Mouse (Mus musculus): Measurements from ENCODE around the gene Mybl2. TPM values are rescaled to one million over a fixed set of nuclear protein-coding genes. Genes with fewer than 3 reads are reported as not detected.

Gene Mybl2
- polyA plus RNA-seq, 1 experiment from 2014 or later: 5.3 TPM

DNA sequence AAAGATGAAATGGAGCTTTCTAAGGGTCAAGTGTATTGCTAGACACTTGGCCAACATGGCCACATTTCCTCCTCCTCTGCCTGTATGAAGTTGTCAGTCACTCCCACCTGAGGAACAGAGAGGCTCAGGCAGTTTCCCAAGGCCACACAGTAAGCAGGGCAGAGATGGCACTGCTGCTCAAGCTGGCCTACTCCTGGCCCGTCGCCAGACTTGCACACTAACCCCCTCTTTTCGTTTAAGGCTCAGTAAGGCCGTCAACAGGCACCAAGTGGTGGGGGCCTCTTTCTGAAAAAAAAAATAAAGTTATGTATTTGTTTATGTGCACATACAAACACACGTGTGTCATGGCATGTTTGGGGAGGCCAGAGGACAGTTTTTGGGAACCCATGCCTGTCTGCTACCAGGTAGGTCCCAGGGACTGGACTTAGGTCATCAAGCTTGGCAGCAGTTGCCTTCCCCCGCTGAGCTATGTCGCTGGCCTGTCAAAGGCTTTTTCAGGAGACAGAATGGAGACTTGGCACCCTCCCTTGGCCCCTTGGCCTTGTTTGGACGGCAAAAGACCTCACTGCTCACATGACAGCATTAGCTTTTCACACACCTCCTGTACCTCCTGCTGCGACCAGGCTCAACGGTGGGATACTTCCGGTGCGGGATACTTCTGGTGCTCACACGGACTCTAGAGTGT lies 49.7 kb downstream of the Mybl2 start:
- ATAC-seq (ENCODE audit: low FRiP score, low TSS enrichment) (no peak), DNase-seq (ENCODE audit: low spot score) (no peak)
- Histone ChIP-seq H3K27me3 (ENCODE audit: control insufficient read depth, insufficient read depth, low read length) (no peaks in the 10 kb centered on the region), H3K9ac (ENCODE audit: low read length) (no peak overlapping the region), H3K9me3 (ENCODE audit: control insufficient read depth, low read length) (no peaks in the 10 kb centered on the region), H3K4me3 (ENCODE audit: low read depth, low read length) (no peak overlapping the region), H3K4me1 (replicated peaks; ENCODE audit: control insufficient read depth, insufficient read depth) (no peaks in the 10 kb centered on the region), H3K4me2 (replicated peaks; ENCODE audit: low read depth) (no peak overlapping the region), H3K27ac (replicated peaks) (no peak overlapping the region), H3K36me3 (ENCODE audit: control insufficient read depth, insufficient read depth, low read length) (no peaks in the 10 kb centered on the region)
- TF ChIP-seq EP300 (optimal IDR thresholded peaks at IDR 0.05): no peak
- no peak for TF ChIP-seq CTCF (IDR thresholded peaks at IDR 0.05; ENCODE audit: low read depth)
- 79% methylated on average over 13 of the region's 13 CpGs for WGBS

DNA sequence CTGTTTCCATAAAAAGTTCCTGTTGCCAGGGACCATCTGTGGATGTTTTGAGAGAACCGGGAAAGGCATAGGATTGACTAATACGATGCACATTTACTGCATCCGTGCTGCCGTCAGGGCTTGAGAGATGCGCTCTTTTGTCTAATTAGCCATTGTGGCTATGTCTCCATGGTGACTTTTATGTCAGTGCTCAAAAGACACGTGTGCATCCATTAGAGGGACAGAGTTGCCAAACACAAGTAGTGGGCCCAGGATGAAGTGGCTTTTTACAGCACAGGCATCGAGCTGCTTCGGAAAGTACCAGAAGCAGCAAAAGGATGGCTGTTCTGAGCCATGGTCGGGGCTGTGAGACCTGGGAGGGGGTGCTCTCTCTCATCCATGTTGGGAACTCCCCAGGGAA lies 53.9 kb downstream of the Mybl2 start:
- Histone ChIP-seq H3K4me1 (replicated peaks; ENCODE audit: control insufficient read depth, insufficient read depth) (no peaks in the 10 kb centered on the region), H3K9ac (ENCODE audit: low read length) (no peak overlapping the region), H3K4me3 (ENCODE audit: low read depth, low read length) (no peak overlapping the region), H3K27ac (replicated peaks) (no peak overlapping the region), H3K9me3 (ENCODE audit: control insufficient read depth, low read length) (no peaks in the 10 kb centered on the region), H3K4me2 (replicated peaks; ENCODE audit: low read depth) (no peak overlapping the region), H3K36me3 (ENCODE audit: control insufficient read depth, insufficient read depth, low read length) (no peaks in the 10 kb centered on the region), H3K27me3 (ENCODE audit: control insufficient read depth, insufficient read depth, low read length) (no peaks in the 10 kb centered on the region)
- ATAC-seq (ENCODE audit: low FRiP score, low TSS enrichment): no peak
- DNase-seq (ENCODE audit: low spot score): no peak
- WGBS: 75% methylated on average over 9 of the region's 9 CpGs
- TF ChIP-seq CTCF (IDR thresholded peaks at IDR 0.05; ENCODE audit: low read depth): no peak
- no peak for TF ChIP-seq EP300 (optimal IDR thresholded peaks at IDR 0.05)

DNA sequence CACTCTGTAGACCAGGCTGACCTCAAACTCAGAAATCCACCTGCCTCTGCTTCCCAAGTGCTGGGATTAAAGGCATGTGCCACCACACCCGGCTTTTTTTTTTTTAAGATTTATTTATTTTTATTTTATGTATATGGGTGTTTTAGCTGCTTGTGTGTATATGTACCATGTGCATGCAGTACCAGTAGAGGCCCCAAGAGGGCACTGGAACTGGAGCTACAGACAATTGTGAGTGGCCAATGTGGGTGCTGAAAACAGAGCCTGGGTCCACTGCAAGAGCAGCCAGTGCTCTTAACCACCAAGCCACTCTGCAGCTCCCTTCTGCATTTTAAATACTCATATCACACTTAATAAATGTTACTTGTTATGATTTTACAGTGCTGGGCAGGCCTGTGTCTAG lies 56.2 kb downstream of the Mybl2 start:
- Histone ChIP-seq H3K9ac (ENCODE audit: low read length) (no peak overlapping the region), H3K4me2 (replicated peaks; ENCODE audit: low read depth) (no peak overlapping the region), H3K4me3 (ENCODE audit: low read depth, low read length) (no peak overlapping the region), H3K27ac (replicated peaks) (no peak overlapping the region), H3K27me3 (ENCODE audit: control insufficient read depth, insufficient read depth, low read length) (no peaks in the 10 kb centered on the region), H3K9me3 (ENCODE audit: control insufficient read depth, low read length) (no peaks in the 10 kb centered on the region), H3K4me1 (replicated peaks; ENCODE audit: control insufficient read depth, insufficient read depth) (no peaks in the 10 kb centered on the region), H3K36me3 (ENCODE audit: control insufficient read depth, insufficient read depth, low read length) (no peaks in the 10 kb centered on the region)
- ATAC-seq (ENCODE audit: low FRiP score, low TSS enrichment) (no peak), DNase-seq (ENCODE audit: low spot score) (no peak)
- no peak for TF ChIP-seq EP300 (optimal IDR thresholded peaks at IDR 0.05)
- TF ChIP-seq CTCF (IDR thresholded peaks at IDR 0.05; ENCODE audit: low read depth): peak; percentile 25; the same call in 1 of the 2 replicates
- WGBS: 84% methylated on average over 1 of the region's 1 CpGs

DNA sequence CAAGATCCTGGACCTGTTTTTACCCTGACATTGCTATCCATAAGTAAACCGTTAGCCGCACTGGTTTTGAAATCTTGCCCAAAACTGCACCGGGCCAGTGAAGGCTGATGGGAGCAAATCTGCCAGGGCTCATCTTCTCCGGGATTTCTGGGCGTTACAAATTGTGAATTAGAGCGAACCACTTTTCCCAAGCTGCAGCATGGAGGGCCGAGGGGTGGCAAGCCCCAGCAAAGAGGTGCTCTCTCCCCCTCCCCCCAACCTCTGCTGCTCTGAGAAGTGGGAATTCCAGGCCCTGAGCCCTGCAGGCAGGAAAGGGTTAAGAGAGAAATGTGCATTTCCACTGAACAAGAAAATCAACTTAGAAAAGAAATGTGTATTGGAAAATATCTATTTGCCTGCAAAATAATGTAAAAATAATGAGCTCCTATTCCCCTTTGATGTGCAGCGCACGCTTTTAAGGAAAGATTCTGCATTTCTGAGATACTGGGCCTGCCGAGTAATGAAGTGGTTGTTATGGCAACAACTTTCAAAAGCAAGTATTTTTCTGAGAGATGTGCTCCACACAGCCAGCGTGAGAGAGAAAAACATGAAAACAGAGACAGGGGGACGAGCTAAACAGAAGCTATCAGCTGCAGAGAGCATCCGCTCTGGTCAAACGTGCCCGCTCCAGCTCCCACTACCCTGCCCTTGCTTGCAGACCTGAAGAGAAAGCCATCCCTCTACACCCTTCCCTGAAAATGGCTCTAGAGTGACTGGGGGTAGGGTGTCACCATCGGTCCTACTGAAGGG lies 57.1 kb downstream of the Mybl2 start:
- H3K9me3 ChIP-seq (ENCODE audit: control insufficient read depth, low read length): no peaks in the 10 kb centered on the region
- WGBS: 61% methylated on average over 16 of the region's 16 CpGs

DNA sequence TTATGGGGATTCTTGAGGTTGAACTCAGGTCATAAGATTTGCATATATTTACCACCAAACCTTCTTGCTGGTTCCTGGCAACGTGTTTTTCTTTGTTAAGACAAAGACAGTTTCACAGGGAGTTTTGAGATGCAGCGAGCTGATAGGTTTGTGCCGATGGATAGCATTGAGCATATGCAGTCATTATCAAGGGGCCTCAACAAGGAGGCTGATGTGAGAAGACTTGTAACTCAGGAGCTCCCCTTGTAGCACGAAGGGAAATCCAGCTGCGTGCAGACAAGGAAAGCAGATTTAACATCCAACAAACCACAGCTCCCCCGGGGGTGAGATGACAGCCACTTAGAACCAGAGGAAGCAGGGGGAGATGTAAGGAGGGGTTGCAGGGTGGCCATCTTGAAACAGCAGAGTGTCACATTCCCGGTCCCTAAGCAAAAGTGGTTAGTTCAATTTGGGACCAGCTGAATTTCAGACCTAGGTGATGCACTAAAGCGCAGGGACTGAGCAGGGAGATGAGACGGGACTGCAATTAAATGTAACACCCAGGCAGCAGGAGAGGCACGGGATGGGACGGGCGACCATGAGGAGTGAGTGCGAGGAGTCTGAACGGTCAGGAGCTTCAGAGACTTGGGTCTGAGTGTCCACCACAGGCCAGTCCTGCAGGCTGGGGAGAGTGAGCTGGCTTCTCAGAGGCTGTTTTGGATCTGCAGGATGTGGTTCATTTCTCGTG lies 66.3 kb downstream of the Mybl2 start:
- no peak overlapping the region for H3K4me2 ChIP-seq (replicated peaks; ENCODE audit: low read depth)
- WGBS: 66% methylated on average over 15 of the region's 15 CpGs
- TF ChIP-seq EP300 (optimal IDR thresholded peaks at IDR 0.05) (no peak), CTCF (IDR thresholded peaks at IDR 0.05; ENCODE audit: low read depth) (no peak)

More for the DNA sequence above, 57.1 kb downstream of the Mybl2 start:
- ATAC-seq (ENCODE audit: low FRiP score, low TSS enrichment) (no peak), DNase-seq (ENCODE audit: low spot score) (no peak)
- no peaks in the 10 kb centered on the region for H3K27me3 ChIP-seq (ENCODE audit: control insufficient read depth, insufficient read depth, low read length)
- no peak overlapping the region for H3K27ac ChIP-seq (replicated peaks)
- H3K36me3 ChIP-seq (ENCODE audit: control insufficient read depth, insufficient read depth, low read length): no peaks in the 10 kb centered on the region
- no peaks in the 10 kb centered on the region for H3K4me1 ChIP-seq (replicated peaks; ENCODE audit: control insufficient read depth, insufficient read depth)
- no peak overlapping the region for H3K9ac ChIP-seq (ENCODE audit: low read length)
- no peak for TF ChIP-seq CTCF (IDR thresholded peaks at IDR 0.05; ENCODE audit: low read depth)
- TF ChIP-seq EP300 (optimal IDR thresholded peaks at IDR 0.05): no peak
- no peak overlapping the region for H3K4me2 ChIP-seq (replicated peaks; ENCODE audit: low read depth)
- no peak overlapping the region for H3K4me3 ChIP-seq (ENCODE audit: low read depth, low read length)

More for the DNA sequence above, 66.3 kb downstream of the Mybl2 start:
- ATAC-seq (ENCODE audit: low FRiP score, low TSS enrichment): no peak
- Histone ChIP-seq H3K36me3 (ENCODE audit: control insufficient read depth, insufficient read depth, low read length) (no peaks in the 10 kb centered on the region), H3K9me3 (ENCODE audit: control insufficient read depth, low read length) (no peaks in the 10 kb centered on the region), H3K4me3 (ENCODE audit: low read depth, low read length) (no peak overlapping the region), H3K9ac (ENCODE audit: low read length) (no peak overlapping the region), H3K27ac (replicated peaks) (no peak overlapping the region), H3K27me3 (ENCODE audit: control insufficient read depth, insufficient read depth, low read length) (no peaks in the 10 kb centered on the region; the same call in 1 of the 2 replicates), H3K4me1 (replicated peaks; ENCODE audit: control insufficient read depth, insufficient read depth) (no peaks in the 10 kb centered on the region)
- no peak for DNase-seq (ENCODE audit: low spot score)
